Mouse (Mus musculus) liver, embryonic 14.5 days (tissue): ENCODE measurements around the gene Pgap3. TPM values are rescaled to one million over a fixed set of nuclear protein-coding genes. Genes with fewer than 3 reads are reported as not detected.

ENCODE experiments used
- ATAC-seq: fragments of 200-750 bp; cut with Nextera tagmentation; 2 replicates; pipeline ENCODE4 v1.8.0; 2017; ENCODE audit warnings: moderate number of reproducible peaks, mild to moderate bottlenecking, moderate library complexity; ENCODE audit not compliant: insufficient read depth
- DNase-seq, 3 experiments: peaks; one replicate each; pipeline ENCODE4 v3.0.0-alpha.2; 2012 to 2013; ENCODE audit warnings: low read depth in 3 of 3, low spot score in 3 of 3
- H3K27ac ChIP-seq: fragments of 300-500 bp; sonication (generic); 2 replicates; pipeline ENCODE4 v1.5.1; 2014; ENCODE audit warnings: moderate library complexity, mild to moderate bottlenecking, control low read depth, inconsistent platforms
- H3K27me3 ChIP-seq: fragments of 300-500 bp; sonication (generic); 2 replicates; pipeline ENCODE4 v1.6.1; 2014; ENCODE audit warnings: mild to moderate bottlenecking, low read length, moderate library complexity; ENCODE audit not compliant: control insufficient read depth, insufficient read depth
- H3K36me3 ChIP-seq: fragments of 300-500 bp; sonication (generic); replicated peaks from 2 replicates; pipeline ENCODE4 v1.6.1; 2014; ENCODE audit warnings: low read depth; ENCODE audit not compliant: control insufficient read depth, insufficient read depth
- H3K4me1 ChIP-seq, 2 experiments: fragments of 200-500 bp in 1 of 2; fragments of 300-500 bp in 1 of 2; sonication (generic) in 1 of 2; replicated peaks; 2 replicates each; pipeline ENCODE4 v1.6.1; 2012 to 2014; ENCODE audit warnings: antibody characterized with exemption in 1 of 2, inconsistent platforms in 1 of 2, low read length in 1 of 2; ENCODE audit not compliant: control insufficient read depth in 2 of 2, insufficient read depth in 2 of 2
- H3K4me2 ChIP-seq: fragments of 300-500 bp; sonication (generic); 2 replicates; pipeline ENCODE4 v1.6.1; 2014; ENCODE audit warnings: low read depth, mild to moderate bottlenecking, control low read depth, moderate library complexity
- H3K4me3 ChIP-seq, 2 experiments: fragments of 200-500 bp in 1 of 2; fragments of 300-500 bp in 1 of 2; sonication (generic) in 1 of 2; 2 replicates each; pipeline ENCODE4 v1.5.1; 2012 to 2014; ENCODE audit warnings: low read depth in 2 of 2, low read length in 2 of 2, mild to moderate bottlenecking in 2 of 2, control low read depth in 1 of 2, inconsistent platforms in 1 of 2, moderate library complexity in 1 of 2; ENCODE audit not compliant: insufficient read depth in 1 of 2
- H3K9ac ChIP-seq: fragments of 300-500 bp; sonication (generic); replicated peaks from 2 replicates; pipeline ENCODE4 v1.6.1; 2014; ENCODE audit warnings: mild to moderate bottlenecking, control low read depth, moderate library complexity
- H3K9me3 ChIP-seq: fragments of 300-500 bp; sonication (generic); 2 replicates; pipeline ENCODE4 v1.6.1; 2016; ENCODE audit warnings: low read length, mixed read lengths; ENCODE audit not compliant: control insufficient read depth
- CTCF ChIP-seq: IDR thresholded peaks from 2 replicates; pipeline ENCODE4 v1.5.1; 2016; ENCODE audit warnings: antibody characterized with exemption, low read depth, control low read depth
- EP300 ChIP-seq: IDR thresholded peaks from 2 replicates; pipeline ENCODE4 v1.6.1; 2016; ENCODE audit warnings: antibody characterized with exemption, low read depth
- WGBS: fragments of 180-500 bp; shearing (Covaris S2); extraction: QIAGEN DNeasy Blood & Tissue Kit; methylation state at CpG from one replicate; pipeline ENCODE4 v1.1.7; 2014; ENCODE audit not compliant: insufficient replicate concordance; 5-methylcytosine and 5-hydroxymethylcytosine counted together
- polyA plus RNA-seq, 2 experiments: library from polyadenylated mRNA; depleted of rRNA in 1 of 2; stranded (reverse) in 1 of 2; unstranded in 1 of 2; fragments of >200 nt; fragmentation: Nextera tagmentation in 1 of 2; extraction: Ambion mirVana in 1 of 2; gene quantifications; 2 replicates each; pipeline versions ENCODE4 v1.2.1 to v1.2.3; 2012 to 2014

The Pgap3 gene
- polyA plus RNA-seq, 2 experiments: 3.3 to 3.4 TPM

DNA sequence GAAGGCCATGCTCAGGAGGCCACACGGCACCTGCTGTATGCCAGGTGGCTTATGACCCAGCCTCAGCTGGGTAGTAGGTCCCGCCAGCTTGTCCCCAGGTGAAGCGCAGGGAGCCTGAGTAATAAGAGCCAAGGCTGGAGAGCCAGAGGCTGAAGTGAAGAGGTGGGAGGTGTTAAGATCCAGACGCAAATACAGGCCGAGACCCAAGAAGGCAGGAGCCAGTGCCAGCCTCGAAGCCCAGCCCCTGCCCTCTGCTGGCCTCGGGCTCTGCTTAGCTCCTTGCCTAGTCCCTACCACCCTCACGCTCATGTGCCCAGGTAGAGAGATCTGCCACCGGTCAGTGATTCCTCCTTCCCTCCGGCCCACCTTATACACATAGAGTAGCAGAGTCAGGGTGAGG lies 12.0 kb downstream of the Pgap3 start:
- Histone ChIP-seq H3K27ac (no peak overlapping the region), H3K9me3 (no peaks in the 10 kb centered on the region), H3K9ac (no peak overlapping the region), H3K36me3 (no peaks in the 10 kb centered on the region), H3K4me1 (peaks cover 10 to 14% of the 10 kb centered on the region in 2 experiments), H3K27me3 (peaks cover 19% of the 10 kb centered on the region), H3K4me3 (no peak overlapping the region), H3K4me2 (no peak overlapping the region)
- ATAC-seq (no peak), DNase-seq (no peak)
- no peak for TF ChIP-seq CTCF
- TF ChIP-seq EP300: no peak
- 75% methylated on average over 10 of the region's 10 CpGs for WGBS

DNA sequence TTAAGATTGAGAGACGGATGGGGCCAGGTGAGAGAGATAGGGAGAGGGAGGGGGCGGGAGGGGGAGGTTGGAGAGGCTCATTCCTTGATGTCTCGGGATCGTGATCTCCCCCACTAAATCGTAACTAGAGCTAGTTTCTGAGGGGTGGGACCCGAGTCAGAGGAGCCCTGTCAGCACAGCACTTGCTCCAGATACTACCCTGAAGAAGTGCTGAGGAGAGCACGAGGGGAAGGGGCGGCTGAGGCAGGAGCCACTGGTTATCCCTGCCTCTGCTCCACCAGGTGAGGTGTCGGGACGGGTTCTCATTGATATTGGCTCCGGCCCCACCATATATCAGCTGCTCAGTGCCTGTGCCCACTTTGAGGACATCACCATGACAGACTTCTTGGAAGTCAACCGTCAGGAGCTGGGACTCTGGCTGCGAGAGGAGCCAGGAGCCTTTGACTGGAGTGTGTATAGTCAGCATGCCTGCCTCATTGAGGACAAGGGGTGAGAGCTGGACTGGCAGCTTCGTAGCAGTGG lies 13.2 kb downstream of the Pgap3 start:
- H3K9ac ChIP-seq: no peak overlapping the region
- ATAC-seq: no peak
- H3K27ac ChIP-seq: no peak overlapping the region
- TF ChIP-seq CTCF (no peak), EP300 (no peak)
- no peak for DNase-seq
- H3K27me3 ChIP-seq: peaks cover 19% of the 10 kb centered on the region
- peaks cover 0 to 3% of the 10 kb centered on the region in 2 experiments; a peak in 1 of 4 replicates for H3K4me1 ChIP-seq
- 47% methylated on average over 14 of the region's 14 CpGs for WGBS
- H3K9me3 ChIP-seq: no peaks in the 10 kb centered on the region
- H3K4me2 ChIP-seq: no peak overlapping the region
- H3K4me3 ChIP-seq: no peak overlapping the region
- H3K36me3 ChIP-seq: no peaks in the 10 kb centered on the region

DNA sequence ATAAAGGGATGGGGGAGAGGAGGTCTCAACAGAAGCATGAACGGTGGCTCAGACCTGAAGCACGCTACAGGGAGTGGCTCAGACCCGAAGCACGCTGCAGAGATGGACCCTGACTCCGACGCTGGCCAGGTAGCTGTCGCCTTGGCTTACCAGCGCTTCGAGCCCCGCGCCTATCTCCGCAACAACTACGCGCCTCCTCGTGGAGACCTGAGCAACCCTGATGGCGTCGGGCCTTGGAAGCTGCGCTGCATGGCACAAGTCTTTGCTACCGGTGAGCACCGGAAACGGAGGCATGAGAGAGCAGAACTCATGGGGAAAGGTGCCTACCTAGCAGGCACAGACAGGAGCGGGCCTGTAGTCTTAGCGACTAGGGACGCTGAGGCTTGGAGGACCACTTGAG lies 13.7 kb downstream of the Pgap3 start:
- Histone ChIP-seq H3K4me3 (no peak overlapping the region), H3K4me2 (no peak overlapping the region), H3K27ac (no peak overlapping the region), H3K9me3 (no peaks in the 10 kb centered on the region), H3K4me1 (no peaks in the 10 kb centered on the region), H3K9ac (no peak overlapping the region), H3K36me3 (no peaks in the 10 kb centered on the region), H3K27me3 (peaks cover 19% of the 10 kb centered on the region)
- 11% methylated on average over 24 of the region's 24 CpGs for WGBS
- TF ChIP-seq EP300 (no peak), CTCF (no peak)
- DNase-seq (no peak), ATAC-seq (no peak)

DNA sequence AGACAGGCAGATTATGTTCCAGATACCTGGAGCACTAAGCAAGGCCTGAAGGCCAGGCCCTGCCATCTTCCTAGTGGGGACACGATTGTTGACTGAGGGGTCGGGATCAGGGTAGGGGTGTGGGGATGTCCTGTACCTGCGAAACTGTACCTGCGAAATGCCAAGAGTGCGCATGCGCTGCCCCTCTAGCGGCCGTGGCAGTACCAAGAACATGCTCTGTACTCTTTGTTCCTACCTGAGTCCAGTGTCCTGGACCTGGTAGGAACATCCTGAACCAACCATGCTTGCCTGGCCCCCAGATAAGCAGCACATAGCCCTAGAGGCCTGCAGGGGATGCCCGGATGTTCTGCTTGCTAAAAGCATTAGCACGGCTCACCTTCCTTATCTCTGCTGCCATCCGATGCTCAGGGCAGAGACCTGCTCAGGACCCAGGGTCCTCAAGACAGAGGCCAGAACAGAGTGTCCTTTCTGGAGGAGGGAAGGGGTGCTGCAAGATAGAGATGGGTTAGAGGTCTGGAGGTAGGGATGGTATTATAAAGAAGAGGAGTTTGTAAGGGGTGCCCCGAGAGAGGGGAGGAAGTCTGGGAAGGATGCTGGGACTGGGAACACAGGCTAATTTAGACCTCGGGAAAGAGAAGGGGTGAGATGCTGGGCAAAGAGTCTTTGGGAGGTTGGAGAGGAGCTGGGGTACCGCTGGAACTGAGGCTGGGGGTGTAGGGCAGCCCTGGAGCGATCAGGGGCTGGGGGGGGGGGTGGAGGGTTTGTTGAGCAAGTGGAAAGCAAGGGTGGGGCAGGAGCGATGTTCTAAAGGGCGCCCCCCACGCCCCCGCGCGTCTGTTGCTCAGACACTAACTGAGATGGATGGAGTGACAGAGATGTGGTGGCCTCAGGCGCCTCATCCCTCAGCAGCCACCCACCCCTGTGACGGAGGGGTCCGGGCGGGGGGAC lies 14.4 kb downstream of the Pgap3 start, which contains the start of gene Pnmt:
TSS of gene Pnmt (plus strand) at position 813 of the 948 bp plus-strand sequence.
- Histone ChIP-seq H3K27ac (no peak within 1 kb of the TSS), H3K4me3 (no peak within 1 kb of the TSS), H3K4me1 (no peaks in the 10 kb centered on the region), H3K9ac (no peak within 1 kb of the TSS), H3K9me3 (no peaks in the 10 kb centered on the region), H3K4me2 (no peak within 1 kb of the TSS), H3K36me3 (no peaks in the 10 kb centered on the region), H3K27me3 (peaks cover 19% of the 10 kb centered on the region)
- WGBS: 40% methylated on average over 25 of the region's 25 CpGs
- no peak for DNase-seq
- ATAC-seq: no peak
- TF ChIP-seq CTCF (no peak), EP300 (no peak)
